Mouse (Mus musculus) hindbrain, embryonic 14.5 days (tissue): ENCODE results near the gene Psmf1. TPM values are rescaled to one million over a fixed set of nuclear protein-coding genes. Genes with fewer than 3 reads are reported as not detected.

Experiments used
- ATAC-seq: fragments of 200-750 bp; cut with Nextera tagmentation; 2 replicates; pipeline ENCODE4 v1.8.0; 2017; ENCODE audit warnings: moderate number of reproducible peaks, mild to moderate bottlenecking, moderate TSS enrichment, moderate library complexity; ENCODE audit not compliant: low FRiP score
- DNase-seq: peaks from one replicate; pipeline ENCODE4 v3.0.0-alpha.2; 2015; ENCODE audit warnings: low spot score
- H3K27ac ChIP-seq: fragments of 300-500 bp; sonication (generic); 2 replicates; pipeline ENCODE4 v1.5.1; 2014; ENCODE audit warnings: mild to moderate bottlenecking, moderate library complexity
- H3K27me3 ChIP-seq: fragments of 300-500 bp; sonication (generic); 2 replicates; pipeline ENCODE4 v1.6.1; 2014; ENCODE audit warnings: mild to moderate bottlenecking, low read length, mixed read lengths; ENCODE audit not compliant: control insufficient read depth, insufficient read depth
- H3K36me3 ChIP-seq: fragments of 300-500 bp; sonication (generic); replicated peaks from 2 replicates; pipeline ENCODE4 v1.6.1; 2014; ENCODE audit not compliant: control insufficient read depth, insufficient read depth
- H3K4me1 ChIP-seq: fragments of 300-500 bp; sonication (generic); replicated peaks from 2 replicates; pipeline ENCODE4 v1.6.1; 2014; ENCODE audit warnings: antibody characterized with exemption, low read length, mixed read lengths; ENCODE audit not compliant: control insufficient read depth, insufficient read depth
- H3K4me2 ChIP-seq: fragments of 300-500 bp; sonication (generic); replicated peaks from 2 replicates; pipeline ENCODE4 v1.6.1; 2014; ENCODE audit warnings: mild to moderate bottlenecking, moderate library complexity
- H3K4me3 ChIP-seq: fragments of 300-500 bp; sonication (generic); replicated peaks from 2 replicates; pipeline ENCODE4 v1.5.1; 2014; ENCODE audit warnings: mild to moderate bottlenecking, low read length
- H3K9ac ChIP-seq: fragments of 300-500 bp; sonication (generic); 2 replicates; pipeline ENCODE4 v1.6.1; 2014
- H3K9me3 ChIP-seq: fragments of 300-500 bp; sonication (generic); 2 replicates; pipeline ENCODE4 v1.6.1; 2016; ENCODE audit warnings: low read length; ENCODE audit not compliant: control insufficient read depth
- WGBS: fragments of 180-500 bp; shearing (Covaris S2); extraction: QIAGEN DNeasy Blood & Tissue Kit; methylation state at CpG from one replicate; pipeline ENCODE4 v1.1.7; 2014; 5-methylcytosine and 5-hydroxymethylcytosine counted together
- polyA plus RNA-seq: library from polyadenylated mRNA; unstranded; fragments of >200 nt; fragmentation: Nextera tagmentation; extraction: Ambion mirVana; gene quantifications from 2 replicates; pipeline ENCODE4 v1.2.1, GENCODE M21; 2014

Gene Psmf1
- polyA plus RNA-seq, 1 experiment from 2014 or later = 60.1 TPM

DNA sequence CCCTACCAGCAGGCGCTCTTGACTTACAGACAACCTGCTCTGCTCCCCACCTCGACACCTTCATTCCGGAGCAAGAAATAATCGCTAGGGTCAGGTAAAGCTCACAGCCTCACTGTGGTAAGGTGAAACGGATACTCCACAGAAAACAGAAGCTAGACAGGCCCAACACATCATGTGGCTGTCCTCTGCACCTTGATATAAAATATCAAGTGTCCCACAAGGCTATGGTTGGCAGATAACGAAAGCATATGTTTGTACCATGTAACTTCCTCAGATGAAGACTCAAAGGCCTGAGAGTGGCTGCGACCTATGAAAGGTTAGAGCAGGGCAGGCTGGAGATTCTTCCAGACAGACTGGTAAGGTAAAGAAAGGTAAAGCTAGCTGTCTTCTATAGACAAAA, 4.5 kb downstream of the Psmf1 start:
- WGBS = 94% methylated on average over 7 of the region's 7 CpGs
- Histone ChIP-seq H3K36me3 (peaks cover 7% of the 10 kb centered on the region), H3K4me3 (no peak overlapping the region), H3K9me3 (no peaks in the 10 kb centered on the region), H3K4me2 (peak overlapping the region; percentile 95), H3K27me3 (no peaks in the 10 kb centered on the region), H3K27ac (no peak overlapping the region), H3K9ac (no peak overlapping the region), H3K4me1 (peaks cover 19% of the 10 kb centered on the region)
- ATAC-seq (no peak), DNase-seq (no peak)

DNA sequence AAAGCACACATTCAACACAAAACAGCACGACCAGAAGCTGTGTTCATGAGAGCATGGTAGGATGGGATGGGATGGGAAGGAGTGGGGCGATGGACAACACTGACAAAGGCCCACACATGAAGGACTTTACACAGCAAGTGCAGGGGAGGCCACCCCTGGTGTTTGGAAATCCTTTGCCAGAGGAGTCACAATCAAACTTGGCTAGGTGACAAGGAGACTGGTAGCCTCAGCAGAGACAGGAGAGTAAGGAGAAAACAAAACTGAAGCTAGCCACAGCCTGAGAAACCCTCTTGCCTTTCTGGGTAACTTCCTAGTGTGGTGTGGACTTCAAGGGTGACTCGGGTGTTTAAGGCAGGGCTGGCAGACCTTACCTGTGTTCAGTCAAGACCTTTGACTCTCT, 4.9 kb downstream of the Psmf1 start:
- Histone ChIP-seq H3K4me3 (no peak overlapping the region), H3K27me3 (no peaks in the 10 kb centered on the region), H3K36me3 (peaks cover 11% of the 10 kb centered on the region), H3K9me3 (no peaks in the 10 kb centered on the region), H3K4me2 (no peak overlapping the region), H3K9ac (no peak overlapping the region), H3K27ac (no peak overlapping the region), H3K4me1 (peaks cover 19% of the 10 kb centered on the region)
- WGBS = 88% methylated on average over 3 of the region's 3 CpGs
- DNase-seq (no peak), ATAC-seq (no peak)

DNA sequence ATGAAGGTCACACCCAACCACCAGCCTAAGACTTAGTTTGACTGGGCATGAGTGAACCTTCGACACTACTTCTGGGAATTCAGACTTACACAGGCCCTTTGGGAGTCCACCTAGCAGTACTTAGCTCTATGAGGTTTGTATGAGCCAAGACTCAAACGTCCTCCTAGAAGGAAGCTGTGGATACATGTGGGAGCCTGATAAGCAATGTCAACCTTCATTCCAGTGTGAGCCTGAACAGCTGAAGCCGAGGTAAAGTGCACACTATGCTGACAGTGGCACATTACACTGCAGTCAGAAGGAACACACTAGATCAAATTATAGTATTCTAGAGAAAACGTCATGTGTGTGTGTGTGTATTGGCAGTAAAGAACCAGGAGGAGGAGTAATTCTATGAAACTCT, 5.5 kb downstream of the Psmf1 start:
- no peak overlapping the region for H3K4me3 ChIP-seq
- ATAC-seq = no peak

DNA sequence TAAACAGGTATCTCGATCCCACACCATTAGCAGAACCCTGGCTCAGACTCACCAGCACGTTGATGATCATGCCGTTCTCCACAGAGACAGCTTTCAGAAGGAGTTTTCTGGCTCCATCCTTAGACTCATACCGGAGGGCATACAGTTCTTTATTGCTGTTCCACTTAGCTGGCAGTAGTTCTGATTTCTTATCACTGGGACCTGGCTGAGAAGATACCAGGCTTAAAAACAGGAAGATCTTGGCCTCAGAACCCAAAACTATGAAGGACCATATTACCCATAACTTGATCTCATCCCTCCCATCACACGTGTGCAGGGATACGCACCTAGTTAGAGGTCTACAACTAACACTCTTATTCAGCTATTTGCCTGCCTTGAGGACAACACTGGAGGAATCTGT, 8.6 kb downstream of the Psmf1 start:
- H3K4me3 ChIP-seq = no peak overlapping the region
- H3K4me1 ChIP-seq = peaks cover 12% of the 10 kb centered on the region
- no peaks in the 10 kb centered on the region for H3K27me3 ChIP-seq
- no peak overlapping the region for H3K4me2 ChIP-seq
- WGBS = 95% methylated on average over 6 of the region's 6 CpGs
- peaks cover 36% of the 10 kb centered on the region for H3K36me3 ChIP-seq
- no peak overlapping the region for H3K9ac ChIP-seq
- H3K27ac ChIP-seq = no peak overlapping the region
- no peak for DNase-seq
- H3K9me3 ChIP-seq = no peaks in the 10 kb centered on the region
- no peak for ATAC-seq

More for the DNA sequence above, 5.5 kb downstream of the Psmf1 start:
- WGBS = 91% methylated on average over 4 of the region's 4 CpGs
- no peak overlapping the region for H3K4me2 ChIP-seq
- no peak for DNase-seq
- no peak overlapping the region for H3K27ac ChIP-seq
- H3K4me1 ChIP-seq = peaks cover 19% of the 10 kb centered on the region
- H3K9me3 ChIP-seq = no peaks in the 10 kb centered on the region
- H3K36me3 ChIP-seq = peaks cover 17% of the 10 kb centered on the region
- no peak overlapping the region for H3K9ac ChIP-seq
- H3K27me3 ChIP-seq = no peaks in the 10 kb centered on the region

GRCm38 (mm10) chr2:151733151-151733865, 10.7 kb downstream of the Psmf1 start:
- ATAC-seq (no peak), DNase-seq (no peak)
- Histone ChIP-seq H3K9me3 (no peaks in the 10 kb centered on the region), H3K4me1 (no peaks in the 10 kb centered on the region), H3K4me2 (no peak overlapping the region), H3K27ac (no peak overlapping the region), H3K27me3 (no peaks in the 10 kb centered on the region), H3K9ac (no peak overlapping the region), H3K36me3 (peaks cover 57% of the 10 kb centered on the region), H3K4me3 (no peak overlapping the region)
- WGBS = 91% methylated on average over 8 of the region's 8 CpGs

GRCm38 (mm10) chr2:151724094-151724493, 19.9 kb downstream of the Psmf1 start:
- Histone ChIP-seq H3K4me1 (no peaks in the 10 kb centered on the region), H3K27me3 (no peaks in the 10 kb centered on the region), H3K4me2 (no peak overlapping the region), H3K9me3 (no peaks in the 10 kb centered on the region), H3K27ac (no peak overlapping the region), H3K4me3 (no peak overlapping the region), H3K36me3 (peaks cover 92% of the 10 kb centered on the region), H3K9ac (no peak overlapping the region)
- DNase-seq (no peak), ATAC-seq (no peak)
- 94% methylated on average over 2 of the region's 2 CpGs for whole genome bisulfite sequencing

DNA sequence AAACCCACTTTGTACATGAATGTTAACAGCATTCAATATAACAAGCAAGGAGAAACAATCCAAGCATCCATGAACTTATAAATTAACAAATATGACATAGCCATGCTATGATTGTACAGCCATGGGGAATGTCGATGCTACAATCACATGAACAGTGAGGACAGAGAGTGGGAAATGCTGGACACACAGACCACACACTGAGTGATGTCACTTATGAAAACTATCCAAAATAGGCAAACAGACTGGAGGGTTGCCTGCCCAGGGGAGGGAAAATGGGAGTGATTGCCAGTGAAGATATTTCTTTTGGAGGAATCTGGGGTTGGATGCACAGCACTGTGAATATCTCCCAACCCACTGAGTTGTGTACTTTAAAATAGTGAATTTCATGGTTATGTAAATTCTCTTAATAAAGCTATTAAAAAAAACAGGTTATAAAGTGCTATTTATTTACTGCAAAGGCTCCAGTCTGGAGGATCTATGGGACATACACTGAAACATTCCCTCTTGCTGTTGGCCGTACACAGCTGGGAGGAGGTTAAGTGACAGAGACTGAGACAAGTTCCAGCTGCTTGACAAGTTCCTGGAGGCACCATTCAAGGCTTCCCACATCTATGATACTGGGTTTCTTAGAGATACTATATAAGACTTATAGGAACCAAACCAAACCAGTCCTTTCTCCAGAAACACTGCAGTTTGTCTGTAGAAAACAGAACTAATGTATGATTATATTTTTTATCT, 27.5 kb downstream of the Psmf1 start:
- Histone ChIP-seq H3K4me1 (no peaks in the 10 kb centered on the region), H3K9me3 (no peaks in the 10 kb centered on the region), H3K27ac (no peak overlapping the region), H3K4me3 (no peak overlapping the region), H3K4me2 (no peak overlapping the region), H3K27me3 (no peaks in the 10 kb centered on the region), H3K9ac (no peak overlapping the region), H3K36me3 (peaks cover 65% of the 10 kb centered on the region)
- DNase-seq (no peak), ATAC-seq (no peak)
- WGBS = 91% methylated on average over 2 of the region's 2 CpGs

GRCm38 (mm10) chr2:151715526-151715925, 28.5 kb downstream of the Psmf1 start:
- Histone ChIP-seq H3K27ac (no peak overlapping the region), H3K4me3 (no peak overlapping the region), H3K9ac (no peak overlapping the region), H3K36me3 (peaks cover 57% of the 10 kb centered on the region), H3K9me3 (no peaks in the 10 kb centered on the region), H3K4me2 (no peak overlapping the region), H3K4me1 (no peaks in the 10 kb centered on the region), H3K27me3 (no peaks in the 10 kb centered on the region)
- no peak for DNase-seq
- WGBS = 90% methylated on average over 4 of the region's 4 CpGs
- no peak for ATAC-seq

- Histone ChIP-seq H3K4me2 (no peak overlapping the region), H3K36me3 (peaks cover 43% of the 10 kb centered on the region), H3K9me3 (no peaks in the 10 kb centered on the region), H3K27me3 (no peaks in the 10 kb centered on the region), H3K9ac (no peak overlapping the region), H3K27ac (no peak overlapping the region), H3K4me3 (no peak overlapping the region), H3K4me1 (no peaks in the 10 kb centered on the region)
- DNase-seq (no peak), ATAC-seq (no peak)
- 49% methylated on average over 3 of the region's 3 CpGs for WGBS
Observed at GRCm38 (mm10) chr2:151712647-151713046, 31.3 kb downstream of the Psmf1 start.
